20 mouse cellular contexts compared by ENCODE assay signal in genomic region chr2:115375336-115375735, GRCm38 (mm10).
DNase-seq lines count a peak whose midpoint lies in the region; ATAC-seq and TF ChIP-seq lines count a peak whose summit lies in the region.
"Had no signal": no experiment of that assay in that cellular context is flagged by ENCODE, and none has a peak within 500 bp of the region (broad histone marks: within the 10 kb centered on the region; RNA-seq: fewer than 3 reads in every experiment).

No protein-coding gene starts in this region.

- H3K27me3 ChIP-seq in forebrain, embryonic 15.5 days: no peaks in the 10 kb centered on the region
- no peaks in the 10 kb centered on the region for H3K27me3 ChIP-seq in forebrain, embryonic 12.5 days
- H3K27me3 ChIP-seq: limb, embryonic 12.5 days; lung, embryonic 15.5 days; midbrain, embryonic 12.5 days had no signal

- H3K4me1 ChIP-seq in forebrain, embryonic 15.5 days: no peaks in the 10 kb centered on the region
- no peaks in the 10 kb centered on the region for H3K4me1 ChIP-seq in forebrain, embryonic 12.5 days
- H3K4me1 ChIP-seq: limb, embryonic 12.5 days; midbrain, embryonic 12.5 days had no signal

- no peak overlapping the region for H3K27ac ChIP-seq in forebrain, embryonic 15.5 days (replicated peaks)
- H3K27ac ChIP-seq in forebrain, embryonic 12.5 days: no peak overlapping the region
- no peak overlapping the region for H3K27ac ChIP-seq in layer of hippocampus, adult 2 months
- H3K27ac ChIP-seq: limb, embryonic 12.5 days; lung, embryonic 15.5 days; midbrain, embryonic 12.5 days had no signal

- H3K4me3 ChIP-seq in forebrain, embryonic 15.5 days: no peak overlapping the region
- no peak overlapping the region for H3K4me3 ChIP-seq in forebrain, embryonic 12.5 days (replicated peaks)
- peak overlapping the region; percentile 7; the same call in 1 of the 2 replicates for H3K4me3 ChIP-seq in layer of hippocampus, adult 2 months
- H3K4me3 ChIP-seq: limb, embryonic 12.5 days; lung, embryonic 15.5 days; midbrain, embryonic 12.5 days had no signal

- WGBS in forebrain, embryonic 15.5 days: 65% methylated on average over 5 of the region's 5 CpGs
- 85% methylated on average over 5 of the region's 5 CpGs for WGBS in forebrain, embryonic 12.5 days

- H3K4me2 ChIP-seq in forebrain, embryonic 15.5 days (replicated peaks): no peak overlapping the region
- H3K4me2 ChIP-seq in forebrain, embryonic 12.5 days: no peak overlapping the region
- H3K4me2 ChIP-seq: limb, embryonic 12.5 days; liver, embryonic 11.5 days; lung, embryonic 15.5 days; midbrain, embryonic 12.5 days had no signal

- no peaks in the 10 kb centered on the region for H3K9me3 ChIP-seq in forebrain, embryonic 15.5 days
- H3K9me3 ChIP-seq in forebrain, embryonic 12.5 days: no peaks in the 10 kb centered on the region
- H3K9me3 ChIP-seq: limb, embryonic 12.5 days; lung, embryonic 15.5 days; midbrain, embryonic 12.5 days had no signal

- TF ChIP-seq CTCF in layer of hippocampus, adult 2 months (conservative IDR thresholded peaks at IDR 0.05): no peak

- intact Hi-C loops in gastrocnemius, postnatal 14 days (cut with DNase I; ENCODE audit: low total_unique reads): no loop called here

- 0 out of 2 replicates have a peak, but pooled peaks have one; percentile 19 for ATAC-seq in forebrain, embryonic 15.5 days (replicated peaks)
- ATAC-seq in forebrain, embryonic 12.5 days (ENCODE audit: low FRiP score): no peak
- ATAC-seq: CD4-positive, CD25-positive, alpha-beta regulatory T cell, adult 4 months; intestine, postnatal 0 days had no signal

- DNase-seq in layer of hippocampus, adult 2 months (ENCODE audit: low spot score in 2 of 2): no peak
- DNase-seq in layer of hippocampus, adult 9-10 months (ENCODE audit: low spot score): no peak
- DNase-seq in retina, postnatal 1 day: peak; percentile 48
- no peak for DNase-seq in retina, embryonic 14.5 days (ENCODE audit: low spot score)
- no peak for DNase-seq in gastrocnemius, postnatal 14 days
- DNase-seq: adrenal gland, postnatal 14 days; cerebellum, adult 2 months; cerebellum, postnatal 25 days; heart, postnatal 14 days; kidney, adult 9 months; kidney, postnatal 10 days; thymus, postnatal 4 days had no signal

- H3K9ac ChIP-seq in forebrain, embryonic 15.5 days (replicated peaks): no peak overlapping the region
- no peak overlapping the region for H3K9ac ChIP-seq in forebrain, embryonic 12.5 days
- H3K9ac ChIP-seq: limb, embryonic 12.5 days; lung, embryonic 15.5 days; midbrain, embryonic 12.5 days had no signal

- no peaks in the 10 kb centered on the region for H3K36me3 ChIP-seq in forebrain, embryonic 15.5 days
- no peaks in the 10 kb centered on the region for H3K36me3 ChIP-seq in forebrain, embryonic 12.5 days (replicated peaks)
- H3K36me3 ChIP-seq: limb, embryonic 12.5 days; lung, embryonic 15.5 days; midbrain, embryonic 12.5 days had no signal
